Mouse (Mus musculus): ENCODE results near the gene Itch.

- TF ChIP-seq CTCF (IDR thresholded peaks at IDR 0.05; ENCODE audit: insufficient read depth, low read depth, low read length), result no peak
- TF ChIP-seq POLR2A (IDR thresholded peaks at IDR 0.05; ENCODE audit: insufficient read depth, low read depth, low read length), result no peak
These were observed 33.9 kb upstream of the Itch start for GRCm38 (mm10) chr2:155099421-155099820.

Measured in olfactory bulb, adult 2 months (tissue).